Comparison of ENCODE assay signal across 9 mouse cellular contexts in the genomic region with DNA sequence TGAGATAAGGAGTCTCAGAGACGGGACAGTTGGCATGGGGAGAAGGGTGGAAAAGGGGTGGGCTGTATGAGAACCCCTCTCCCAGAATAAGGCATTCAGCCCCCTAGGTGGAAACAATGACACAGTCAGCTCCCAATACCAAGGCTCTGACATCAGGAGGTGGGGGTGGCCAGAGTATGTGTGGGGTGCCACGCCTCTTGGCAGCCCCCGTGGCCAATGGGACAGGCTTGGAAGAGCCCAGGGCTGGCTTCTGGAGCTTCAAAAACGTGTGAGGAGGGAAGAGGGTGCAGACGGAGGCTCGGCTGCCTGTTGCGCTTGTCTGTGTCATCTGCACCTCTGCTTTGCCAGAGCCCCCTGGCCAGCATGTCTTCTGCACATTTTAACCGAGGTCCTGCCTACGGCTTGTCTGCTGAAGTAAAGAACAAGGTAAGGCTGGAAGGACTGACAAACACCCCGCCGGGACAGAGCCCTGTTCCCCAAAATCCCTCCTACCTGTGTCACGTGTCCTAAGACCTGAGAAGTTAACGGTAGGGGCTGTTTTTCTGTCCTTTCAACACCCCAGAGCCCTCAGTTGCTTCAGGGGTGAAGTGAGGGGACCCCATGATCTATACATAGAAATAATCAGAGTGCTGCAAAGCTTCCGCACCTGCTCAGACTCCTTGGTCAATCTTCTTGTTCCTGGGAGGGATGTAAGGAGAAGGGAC. TPM values are rescaled to one million over a fixed set of nuclear protein-coding genes. Genes with fewer than 3 reads are reported as not detected.
DNase-seq lines count a peak whose midpoint lies in the region; ATAC-seq and TF ChIP-seq lines count a peak whose summit lies in the region.
"Had no signal": no experiment of that assay in that cellular context is flagged by ENCODE, and none has a peak within 500 bp of the region (broad histone marks: within the 10 kb centered on the region; RNA-seq: fewer than 3 reads in every experiment).

A gene (plus strand): TSS at position 224 of the 704 bp plus-strand sequence.

- no peaks in the 10 kb centered on the region for H3K9me3 ChIP-seq in ES-Bruce4 (replicated peaks; ENCODE audit: control insufficient read depth, insufficient read depth, low read length, poor library complexity, severe bottlenecking)
- H3K9me3 ChIP-seq in embryonic facial prominence, embryonic 15.5 days (replicated peaks) = no peaks in the 10 kb centered on the region
- H3K9me3 ChIP-seq in limb, embryonic 11.5 days (ENCODE audit: control insufficient read depth, low read length) = no peaks in the 10 kb centered on the region

- 8% methylated on average over 14 of the region's 14 CpGs for WGBS in embryonic facial prominence, embryonic 15.5 days
- 10% methylated on average over 14 of the region's 14 CpGs for WGBS in limb, embryonic 11.5 days

- no peak within 1 kb of the TSS for H3K27ac ChIP-seq in gastrocnemius, adult 2 months
- H3K27ac ChIP-seq in ES-Bruce4 (ENCODE audit: insufficient read depth, low read length) = no peak within 1 kb of the TSS
- no peak within 1 kb of the TSS for H3K27ac ChIP-seq in embryonic facial prominence, embryonic 15.5 days (replicated peaks)
- no peak within 1 kb of the TSS for H3K27ac ChIP-seq in limb, embryonic 11.5 days (replicated peaks; ENCODE audit: low read depth, low read length)

- no peak for ATAC-seq in embryonic facial prominence, embryonic 15.5 days (ENCODE audit: insufficient number of reproducible peaks, low FRiP score, low TSS enrichment, low read depth)
- ATAC-seq in limb, embryonic 11.5 days (ENCODE audit: insufficient number of reproducible peaks, low FRiP score, low TSS enrichment, low read depth) = no peak

- no peaks in the 10 kb centered on the region; the same call in 1 of the 2 replicates for H3K27me3 ChIP-seq in ES-Bruce4 (ENCODE audit: control insufficient read depth, insufficient read depth, low read length, poor library complexity, severe bottlenecking)
- peaks cover 32% of the 10 kb centered on the region for H3K27me3 ChIP-seq in embryonic facial prominence, embryonic 15.5 days
- H3K27me3 ChIP-seq in limb, embryonic 11.5 days (ENCODE audit: control insufficient read depth, insufficient read depth, low read length) = peaks cover 32% of the 10 kb centered on the region

- TF ChIP-seq EP300 in ES-Bruce4 (IDR thresholded peaks at IDR 0.05; ENCODE audit: insufficient read depth, low read depth, low read length) = no peak

- H3K4me1 ChIP-seq in ES-Bruce4 (ENCODE audit: control insufficient read depth, insufficient read depth, low read length) = no peaks in the 10 kb centered on the region
- H3K4me1 ChIP-seq in embryonic facial prominence, embryonic 15.5 days = peaks cover 4% of the 10 kb centered on the region; the same call in 1 of the 2 replicates
- H3K4me1 ChIP-seq in limb, embryonic 11.5 days (ENCODE audit: control insufficient read depth, insufficient read depth, low read length) = 0 out of 2 replicates have a peak, but pooled peaks cover 3% of the 10 kb centered on the region

- no peak for TF ChIP-seq POLR2A in ES-Bruce4 (IDR thresholded peaks at IDR 0.05; ENCODE audit: insufficient read depth, low read length)

- peak within 1 kb of the TSS; percentile 9; the same call in 1 of the 2 replicates for H3K4me2 ChIP-seq in embryonic facial prominence, embryonic 15.5 days (replicated peaks)
- no peak within 1 kb of the TSS; the same call in 1 of the 2 replicates for H3K4me2 ChIP-seq in limb, embryonic 11.5 days (ENCODE audit: low read depth, severe bottlenecking)

- H3K4me3 ChIP-seq in gastrocnemius, adult 2 months = peak within 1 kb of the TSS; percentile 34
- peak within 1 kb of the TSS; percentile 35 for H3K4me3 ChIP-seq in ES-Bruce4 (ENCODE audit: low read depth, low read length)
- H3K4me3 ChIP-seq in embryonic facial prominence, embryonic 15.5 days (replicated peaks) = 0 out of 2 replicates have a peak within 1 kb of the TSS, but pooled peaks have one; percentile 6
- no peak within 1 kb of the TSS for H3K4me3 ChIP-seq in limb, embryonic 11.5 days (ENCODE audit: low read depth, low read length)

- no peaks in the 10 kb centered on the region for H3K36me3 ChIP-seq in ES-Bruce4 (ENCODE audit: control insufficient read depth, insufficient read depth, low read length, poor library complexity, severe bottlenecking)
- H3K36me3 ChIP-seq in embryonic facial prominence, embryonic 15.5 days = no peaks in the 10 kb centered on the region
- H3K36me3 ChIP-seq in limb, embryonic 11.5 days (ENCODE audit: control insufficient read depth, insufficient read depth, low read length) = no peaks in the 10 kb centered on the region

- TF ChIP-seq CTCF in gastrocnemius, adult 2 months (IDR thresholded peaks at IDR 0.05) = no peak
- TF ChIP-seq CTCF in ES-Bruce4 (IDR thresholded peaks at IDR 0.05; ENCODE audit: low read depth, low read length) = no peak

- DNase-seq in gastrocnemius, adult 2 months = peak; percentile 50
- no peak for DNase-seq in gastrocnemius, postnatal 10 days
- DNase-seq in limb, embryonic 11.5 days (ENCODE audit: low spot score) = peak; percentile 21
- no peak for DNase-seq in cerebellum, adult 18-20 months
- no peak for DNase-seq in left cerebral cortex, adult 8-10 months (ENCODE audit: low spot score in 2 of 2)
- DNase-seq in spleen, postnatal 36 days (ENCODE audit: low spot score in 2 of 2) = no peak

- peak within 1 kb of the TSS; percentile 24; the same call in 1 of the 2 replicates for H3K9ac ChIP-seq in ES-Bruce4 (ENCODE audit: low read depth, poor library complexity, severe bottlenecking)
- H3K9ac ChIP-seq in embryonic facial prominence, embryonic 15.5 days = no peak within 1 kb of the TSS
- H3K9ac ChIP-seq in limb, embryonic 11.5 days (ENCODE audit: low read length) = no peak within 1 kb of the TSS

- intact Hi-C loops in gastrocnemius, adult 2 months (cut with DNase I) = no loop called here

RNA-seq across cellular contexts. Expression of the gene that starts here (rescaled TPM):
- 1 to 10 TPM; 3.0 to 3.5 TPM for total RNA-seq in gastrocnemius, adult 2 months (2021)
- 1 to 10 TPM; 4.4 to 5.5 TPM for total RNA-seq in gastrocnemius, postnatal 10 days (2021)
- polyA plus RNA-seq in ES-Bruce4 (2011; ENCODE audit: insufficient read depth, insufficient read length, low read depth, missing spikeins) = 7.8 and 10.1 TPM in 2 replicates
- 4.3 and 7.0 TPM in 2 replicates for polyA plus RNA-seq in embryonic facial prominence, embryonic 15.5 days (2015; fragmentation: Nextera tagmentation; extraction: Ambion mirVana)
- polyA plus RNA-seq in limb, embryonic 11.5 days (2014; fragmentation: Nextera tagmentation; extraction: Ambion mirVana) = 0.84 and 0.89 TPM in 2 replicates
- 1 to 10 TPM in 1 of 4 experiments, under 1 TPM in 3; 0.37 to 1.2 (median 0.59) TPM for total RNA-seq in left cerebral cortex, adult 8-10 months (2022)
- total RNA-seq: CH12.LX had no signal

Comparison
In these comparisons a context has a peak if more than half of its experiments do, and no peak if none do; other contexts are left out.
1. Peak in DNase-seq in limb, embryonic 11.5 days; RNA of the gene not detected or under 1 TPM.